Mouse (Mus musculus): ENCODE measurements around the gene Gsto2. TPM values are rescaled to one million over a fixed set of nuclear protein-coding genes. Genes with fewer than 3 reads are reported as not detected.

The Gsto2 gene
- polyA plus RNA-seq, 1 experiment: not detected

- Histone ChIP-seq H3K4me1 (ENCODE audit: control insufficient read depth, insufficient read depth, low read length) (no peaks in the 10 kb centered on the region), H3K4me3 (ENCODE audit: insufficient read depth, low read depth, low read length) (no peak overlapping the region), H3K27ac (ENCODE audit: insufficient read depth, low read depth, low read length) (no peak overlapping the region)
- no peak for TF ChIP-seq CTCF (IDR thresholded peaks at IDR 0.05; ENCODE audit: insufficient read depth, low read depth, low read length)
- no peak for TF ChIP-seq POLR2A (IDR thresholded peaks at IDR 0.05; ENCODE audit: insufficient read depth, low read depth, low read length)
- WGBS: 68% methylated on average over 3 of the region's 3 CpGs
Measured at GRCm38 (mm10) chr19:47869516-47869915, 4.2 kb downstream of the Gsto2 start.

- TF ChIP-seq POLR2A (IDR thresholded peaks at IDR 0.05; ENCODE audit: insufficient read depth, low read depth, low read length): no peak
- TF ChIP-seq CTCF (IDR thresholded peaks at IDR 0.05; ENCODE audit: insufficient read depth, low read depth, low read length): no peak
- no peak overlapping the region for H3K4me3 ChIP-seq (ENCODE audit: insufficient read depth, low read depth, low read length)
- 71% methylated on average over 7 of the region's 7 CpGs for WGBS
- H3K27ac ChIP-seq (ENCODE audit: insufficient read depth, low read depth, low read length): no peak overlapping the region
- no peaks in the 10 kb centered on the region for H3K4me1 ChIP-seq (ENCODE audit: control insufficient read depth, insufficient read depth, low read length)
Measured at GRCm38 (mm10) chr19:47870102-47870666, 4.8 kb downstream of the Gsto2 start.

GRCm38 (mm10) chr19:47871515-47871914 lies 6.2 kb downstream of the Gsto2 start:
- H3K4me1 ChIP-seq (ENCODE audit: control insufficient read depth, insufficient read depth, low read length): no peaks in the 10 kb centered on the region
- H3K4me3 ChIP-seq (ENCODE audit: insufficient read depth, low read depth, low read length): no peak overlapping the region
- WGBS: 37% methylated on average over 10 of the region's 10 CpGs
- no peak for TF ChIP-seq POLR2A (IDR thresholded peaks at IDR 0.05; ENCODE audit: insufficient read depth, low read depth, low read length)
- TF ChIP-seq CTCF (IDR thresholded peaks at IDR 0.05; ENCODE audit: insufficient read depth, low read depth, low read length): no peak
- no peak overlapping the region for H3K27ac ChIP-seq (ENCODE audit: insufficient read depth, low read depth, low read length)

GRCm38 (mm10) chr19:47876252-47876651 lies 10.9 kb downstream of the Gsto2 start:
- 82% methylated on average over 15 of the region's 15 CpGs for WGBS

GRCm38 (mm10) chr19:47881538-47881937 lies 16.2 kb downstream of the Gsto2 start:
- Histone ChIP-seq H3K27ac (ENCODE audit: insufficient read depth, low read depth, low read length) (no peak overlapping the region), H3K4me1 (ENCODE audit: control insufficient read depth, insufficient read depth, low read length) (no peaks in the 10 kb centered on the region), H3K4me3 (ENCODE audit: insufficient read depth, low read depth, low read length) (no peak overlapping the region)
- TF ChIP-seq CTCF (IDR thresholded peaks at IDR 0.05; ENCODE audit: insufficient read depth, low read depth, low read length) (no peak), POLR2A (IDR thresholded peaks at IDR 0.05; ENCODE audit: insufficient read depth, low read depth, low read length) (no peak)
- 90% methylated on average over 7 of the region's 7 CpGs for WGBS

More at GRCm38 (mm10) chr19:47876252-47876651, 10.9 kb downstream of the Gsto2 start:
- Histone ChIP-seq H3K4me1 (ENCODE audit: control insufficient read depth, insufficient read depth, low read length) (no peaks in the 10 kb centered on the region), H3K4me3 (ENCODE audit: insufficient read depth, low read depth, low read length) (no peak overlapping the region), H3K27ac (ENCODE audit: insufficient read depth, low read depth, low read length) (no peak overlapping the region)
- TF ChIP-seq CTCF (IDR thresholded peaks at IDR 0.05; ENCODE audit: insufficient read depth, low read depth, low read length) (no peak), POLR2A (IDR thresholded peaks at IDR 0.05; ENCODE audit: insufficient read depth, low read depth, low read length) (no peak)

- TF ChIP-seq CTCF (IDR thresholded peaks at IDR 0.05; ENCODE audit: insufficient read depth, low read depth, low read length) (peak; percentile 98), POLR2A (IDR thresholded peaks at IDR 0.05; ENCODE audit: insufficient read depth, low read depth, low read length) (no peak)
- Histone ChIP-seq H3K27ac (ENCODE audit: insufficient read depth, low read depth, low read length) (no peak overlapping the region), H3K4me1 (ENCODE audit: control insufficient read depth, insufficient read depth, low read length) (no peaks in the 10 kb centered on the region), H3K4me3 (ENCODE audit: insufficient read depth, low read depth, low read length) (no peak overlapping the region)
- WGBS: 27% methylated on average over 11 of the region's 11 CpGs
Measured at GRCm38 (mm10) chr19:47882151-47882881, 17.0 kb downstream of the Gsto2 start.

- WGBS: 63% methylated on average over 9 of the region's 9 CpGs
- TF ChIP-seq POLR2A (IDR thresholded peaks at IDR 0.05; ENCODE audit: insufficient read depth, low read depth, low read length) (no peak), CTCF (IDR thresholded peaks at IDR 0.05; ENCODE audit: insufficient read depth, low read depth, low read length) (no peak)
- Histone ChIP-seq H3K4me3 (ENCODE audit: insufficient read depth, low read depth, low read length) (no peak overlapping the region), H3K4me1 (ENCODE audit: control insufficient read depth, insufficient read depth, low read length) (no peaks in the 10 kb centered on the region), H3K27ac (ENCODE audit: insufficient read depth, low read depth, low read length) (no peak overlapping the region)
Measured at GRCm38 (mm10) chr19:47882882-47883254, 17.5 kb downstream of the Gsto2 start.

GRCm38 (mm10) chr19:47884296-47885085 lies 19.2 kb downstream of the Gsto2 start:
- WGBS: 88% methylated on average over 13 of the region's 13 CpGs
- no peak overlapping the region for H3K4me3 ChIP-seq (ENCODE audit: insufficient read depth, low read depth, low read length)
- TF ChIP-seq POLR2A (IDR thresholded peaks at IDR 0.05; ENCODE audit: insufficient read depth, low read depth, low read length) (no peak), CTCF (IDR thresholded peaks at IDR 0.05; ENCODE audit: insufficient read depth, low read depth, low read length) (no peak)
- H3K4me1 ChIP-seq (ENCODE audit: control insufficient read depth, insufficient read depth, low read length): no peaks in the 10 kb centered on the region
- no peak overlapping the region for H3K27ac ChIP-seq (ENCODE audit: insufficient read depth, low read depth, low read length)

Data from olfactory bulb, adult 2 months (tissue).